Mouse (Mus musculus): ENCODE measurements around the gene Atp6v1c2. TPM values are rescaled to one million over a fixed set of nuclear protein-coding genes. Genes with fewer than 3 reads are reported as not detected.

Atp6v1c2 gene
- total and polyA plus RNA-seq, 3 experiments = 0.94 TPM; not detected in 2

- no peaks in the 10 kb centered on the region for H3K27me3 ChIP-seq (ENCODE audit: control insufficient read depth, insufficient read depth, low read length)
- TF ChIP-seq CTCF (IDR thresholded peaks at IDR 0.05) (peak; percentile 58), EP300 (IDR thresholded peaks at IDR 0.05; ENCODE audit: insufficient read depth, low read depth, low read length) (no peak), POLR2A (IDR thresholded peaks at IDR 0.05; ENCODE audit: insufficient read depth, low read depth, low read length) (no peak)
- 74% methylated on average over 9 of the region's 9 CpGs for WGBS
- DNase-seq = peak in 1 of 2 experiments; percentile 11
- no peaks in the 10 kb centered on the region for H3K36me3 ChIP-seq (ENCODE audit: control insufficient read depth, insufficient read depth, low read length)
- no peaks in the 10 kb centered on the region for H3K79me2 ChIP-seq (replicated peaks; ENCODE audit: control insufficient read depth, insufficient read depth, low read length)
- H3K9ac ChIP-seq (ENCODE audit: low read depth, low read length) = no peak overlapping the region
- no peaks in the 10 kb centered on the region for H3K4me1 ChIP-seq (ENCODE audit: control insufficient read depth, insufficient read depth, low read length)
- H3K4me3 ChIP-seq = no peak overlapping the region
- H3K27ac ChIP-seq = no peak overlapping the region
- intact Hi-C loops (cut with DNase I) = no loop called here
Observed at GRCm38 (mm10) chr12:17358981-17359380, 29.8 kb upstream of the Atp6v1c2 start.

- Histone ChIP-seq H3K36me3 (ENCODE audit: control insufficient read depth, insufficient read depth, low read length) (no peaks in the 10 kb centered on the region), H3K9ac (ENCODE audit: low read depth, low read length) (no peak overlapping the region)
- intact Hi-C loops (cut with DNase I) = no loop called here
Observed at GRCm38 (mm10) chr12:17357795-17358194, 28.6 kb upstream of the Atp6v1c2 start.

GRCm38 (mm10) chr12:17356853-17357252 is 27.7 kb upstream of the Atp6v1c2 start:
- WGBS = 86% methylated on average over 4 of the region's 4 CpGs
- intact Hi-C loops (cut with DNase I) = no loop called here
- H3K27me3 ChIP-seq (ENCODE audit: control insufficient read depth, insufficient read depth, low read length) = no peaks in the 10 kb centered on the region

More at GRCm38 (mm10) chr12:17357795-17358194, 28.6 kb upstream of the Atp6v1c2 start:
- TF ChIP-seq CTCF (IDR thresholded peaks at IDR 0.05) = no peak
- no peak for TF ChIP-seq EP300 (IDR thresholded peaks at IDR 0.05; ENCODE audit: insufficient read depth, low read depth, low read length)
- no peak for TF ChIP-seq POLR2A (IDR thresholded peaks at IDR 0.05; ENCODE audit: insufficient read depth, low read depth, low read length)
- WGBS = 94% methylated on average over 5 of the region's 5 CpGs
- Histone ChIP-seq H3K4me1 (ENCODE audit: control insufficient read depth, insufficient read depth, low read length) (no peaks in the 10 kb centered on the region), H3K27me3 (ENCODE audit: control insufficient read depth, insufficient read depth, low read length) (no peaks in the 10 kb centered on the region), H3K27ac (no peak overlapping the region), H3K79me2 (replicated peaks; ENCODE audit: control insufficient read depth, insufficient read depth, low read length) (no peaks in the 10 kb centered on the region), H3K4me3 (no peak overlapping the region)
- DNase-seq = no peak

GRCm38 (mm10) chr12:17350106-17350505 is 20.9 kb upstream of the Atp6v1c2 start:
- H3K4me1 ChIP-seq (ENCODE audit: control insufficient read depth, insufficient read depth, low read length) = peaks cover 2% of the 10 kb centered on the region
- no peaks in the 10 kb centered on the region; the same call in 1 of the 2 replicates for H3K36me3 ChIP-seq (ENCODE audit: control insufficient read depth, insufficient read depth, low read length)
- H3K79me2 ChIP-seq (replicated peaks; ENCODE audit: control insufficient read depth, insufficient read depth, low read length) = no peaks in the 10 kb centered on the region; the same call in 1 of the 2 replicates
- no peak overlapping the region for H3K27ac ChIP-seq
- TF ChIP-seq EP300 (IDR thresholded peaks at IDR 0.05; ENCODE audit: insufficient read depth, low read depth, low read length) = no peak
- peak; percentile 29 for TF ChIP-seq CTCF (IDR thresholded peaks at IDR 0.05)
- no peak overlapping the region for H3K4me3 ChIP-seq
- no peak overlapping the region for H3K9ac ChIP-seq (ENCODE audit: low read depth, low read length)
- intact Hi-C loops (cut with DNase I) = no loop called here
- H3K27me3 ChIP-seq (ENCODE audit: control insufficient read depth, insufficient read depth, low read length) = no peaks in the 10 kb centered on the region
- no peak for DNase-seq

More at GRCm38 (mm10) chr12:17356853-17357252, 27.7 kb upstream of the Atp6v1c2 start:
- no peak overlapping the region for H3K27ac ChIP-seq
- TF ChIP-seq POLR2A (IDR thresholded peaks at IDR 0.05; ENCODE audit: insufficient read depth, low read depth, low read length) (no peak), CTCF (IDR thresholded peaks at IDR 0.05) (peak; percentile 53), EP300 (IDR thresholded peaks at IDR 0.05; ENCODE audit: insufficient read depth, low read depth, low read length) (no peak)
- H3K4me1 ChIP-seq (ENCODE audit: control insufficient read depth, insufficient read depth, low read length) = no peaks in the 10 kb centered on the region
- no peak for DNase-seq
- no peak overlapping the region for H3K9ac ChIP-seq (ENCODE audit: low read depth, low read length)
- H3K36me3 ChIP-seq (ENCODE audit: control insufficient read depth, insufficient read depth, low read length) = no peaks in the 10 kb centered on the region
- no peaks in the 10 kb centered on the region for H3K79me2 ChIP-seq (replicated peaks; ENCODE audit: control insufficient read depth, insufficient read depth, low read length)
- H3K4me3 ChIP-seq = no peak overlapping the region

- TF ChIP-seq POLR2A (IDR thresholded peaks at IDR 0.05; ENCODE audit: insufficient read depth, low read depth, low read length) = peak; percentile 95
- TF ChIP-seq EP300 (IDR thresholded peaks at IDR 0.05; ENCODE audit: insufficient read depth, low read depth, low read length) = peak; percentile 68; the same call in 1 of the 2 replicates
- no peak for TF ChIP-seq CTCF (IDR thresholded peaks at IDR 0.05)
- Histone ChIP-seq H3K36me3 (ENCODE audit: control insufficient read depth, insufficient read depth, low read length) (no peaks in the 10 kb centered on the region; the same call in 1 of the 2 replicates), H3K79me2 (replicated peaks; ENCODE audit: control insufficient read depth, insufficient read depth, low read length) (no peaks in the 10 kb centered on the region; the same call in 1 of the 2 replicates), H3K27ac (peak within 1 kb of the TSS; percentile 71), H3K27me3 (ENCODE audit: control insufficient read depth, insufficient read depth, low read length) (no peaks in the 10 kb centered on the region), H3K4me1 (ENCODE audit: control insufficient read depth, insufficient read depth, low read length) (peaks cover 2% of the 10 kb centered on the region), H3K9ac (ENCODE audit: low read depth, low read length) (peak within 1 kb of the TSS; percentile 64), H3K4me3 (peak within 1 kb of the TSS; percentile 64)
- 1% methylated on average over 42 of the region's 42 CpGs for WGBS
- peak; percentile 91 to 92 for DNase-seq
- intact Hi-C loops (cut with DNase I) = loop anchor here (5.0 kb wide), 1 partner anchor 81 kb away; the partner anchor contains the start of gene Pdia6
Observed at GRCm38 (mm10) chr12:17348048-17349036, 19.2 kb upstream of the Atp6v1c2 start, which contains the start of gene Nol10. TSS of gene Nol10 (plus strand) at chr12:17348458.

All from heart, adult 2 months (tissue).